Mouse (Mus musculus) mature B cell (primary cell): ENCODE measurements at regions not wholly inside any gene's neighbourhood (a gene's known extent, or its start where the extent isn't known, plus 50 kb on each side); places are given as distances from the start of the nearest gene placed in this dataset.

Experiments used
- in situ Hi-C: fragments of 300-500 bp; cut with MboI; formaldehyde crosslinking; loops from 2 replicates; pipeline ENCODE4 v1.14.3; 2019

- in situ Hi-C loops, result no loop called here
These were observed 323.2 kb downstream of the Wdr11 start for GRCm38 (mm10) chr7:129914871-129915270.

- in situ Hi-C loops, result no loop called here
These were observed 326.9 kb downstream of the Wdr11 start for GRCm38 (mm10) chr7:129918240-129919200.

GRCm38 (mm10) chr7:129922291-129922690 lies 330.6 kb downstream of the Wdr11 start:
- in situ Hi-C loops, result no loop called here

GRCm38 (mm10) chr7:129936731-129937130 lies 345.1 kb downstream of the Wdr11 start:
- in situ Hi-C loops, result no loop called here

GRCm38 (mm10) chr7:129937715-129938114 lies 346.1 kb downstream of the Wdr11 start:
- in situ Hi-C loops, result no loop called here

- in situ Hi-C loops, result no loop called here
These were observed 346.5 kb downstream of the Wdr11 start for GRCm38 (mm10) chr7:129938141-129938540.

GRCm38 (mm10) chr7:129939266-129939665 lies 347.6 kb downstream of the Wdr11 start:
- in situ Hi-C loops, result no loop called here

GRCm38 (mm10) chr7:129941311-129942029 lies 349.8 kb downstream of the Wdr11 start:
- in situ Hi-C loops, result no loop called here

GRCm38 (mm10) chr7:129948613-129949110 lies 357.0 kb downstream of the Wdr11 start:
- in situ Hi-C loops, result no loop called here

GRCm38 (mm10) chr7:129950456-129950855 lies 358.8 kb downstream of the Wdr11 start:
- in situ Hi-C loops, result no loop called here

- in situ Hi-C loops, result no loop called here
These were observed 366.7 kb downstream of the Wdr11 start for GRCm38 (mm10) chr7:129958379-129958778.

- in situ Hi-C loops, result no loop called here
These were observed 370.9 kb downstream of the Wdr11 start for GRCm38 (mm10) chr7:129962575-129962974.

GRCm38 (mm10) chr7:129964192-129964591 lies 372.5 kb downstream of the Wdr11 start:
- in situ Hi-C loops, result no loop called here

- in situ Hi-C loops, result no loop called here
These were observed 373.8 kb downstream of the Wdr11 start for GRCm38 (mm10) chr7:129965281-129966051.

GRCm38 (mm10) chr7:129966771-129967170 lies 375.1 kb downstream of the Wdr11 start:
- in situ Hi-C loops, result no loop called here

- in situ Hi-C loops, result loop anchor here (10.0 kb wide), 1 partner anchor 65 kb away; no protein-coding TSS in a partner anchor
These were observed 378.5 kb downstream of the Wdr11 start for GRCm38 (mm10) chr7:129970201-129970600.

GRCm38 (mm10) chr7:129974206-129974605 lies 382.5 kb downstream of the Wdr11 start:
- in situ Hi-C loops, result loop anchor here (10.0 kb wide), 1 partner anchor 61 kb away; no protein-coding TSS in a partner anchor

GRCm38 (mm10) chr7:129974837-129975236 lies 383.2 kb downstream of the Wdr11 start:
- in situ Hi-C loops, result loop anchor here (10.0 kb wide), 1 partner anchor 60 kb away; no protein-coding TSS in a partner anchor

GRCm38 (mm10) chr7:129975781-129976514 lies 384.3 kb downstream of the Wdr11 start:
- in situ Hi-C loops, result loop anchor here (10.0 kb wide), 1 partner anchor 59 kb away; no protein-coding TSS in a partner anchor

- in situ Hi-C loops, result loop anchor here (10.0 kb wide), 1 partner anchor 56 kb away; no protein-coding TSS in a partner anchor
These were observed 386.9 kb downstream of the Wdr11 start for GRCm38 (mm10) chr7:129978576-129978975.

- in situ Hi-C loops, result loop anchor here (10.0 kb wide), 1 partner anchor 55 kb away; no protein-coding TSS in a partner anchor
These were observed 387.7 kb downstream of the Wdr11 start for GRCm38 (mm10) chr7:129979337-129979736.
